ENCODE assay signal across 8 mouse cellular contexts in the genomic region with DNA sequence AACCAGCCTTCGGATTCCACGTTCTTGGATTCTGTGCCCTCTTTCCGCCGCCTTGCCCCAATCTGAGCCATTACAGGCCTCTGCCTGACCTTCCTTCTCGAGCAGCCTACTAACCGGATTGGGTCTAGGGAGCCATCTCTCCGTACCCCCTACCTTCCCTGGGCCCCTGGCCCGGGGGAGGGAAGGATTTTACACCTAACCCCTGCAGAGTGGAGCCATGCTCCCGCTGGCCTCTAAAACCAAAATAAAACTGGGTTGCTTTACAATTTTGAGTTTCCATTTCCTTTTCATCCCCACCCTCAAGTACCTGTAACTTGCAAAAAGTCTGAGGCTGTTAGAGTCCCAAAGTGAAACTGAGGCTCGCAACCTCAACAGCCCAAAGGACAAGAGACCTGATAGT. TPM values are rescaled to one million over a fixed set of nuclear protein-coding genes. Genes with fewer than 3 reads are reported as not detected.
DNase-seq lines count a peak whose midpoint lies in the region; ATAC-seq and TF ChIP-seq lines count a peak whose summit lies in the region.

No protein-coding gene starts in this region.

- no peak for DNase-seq in layer of hippocampus, adult 2 months (ENCODE audit: low spot score in 2 of 2)
- DNase-seq in layer of hippocampus, adult 11-12 months (ENCODE audit: low spot score): no peak
- no peak for DNase-seq in embryonic facial prominence, embryonic 14.5 days (ENCODE audit: low spot score)
- no peak for DNase-seq in right cerebral cortex, postnatal 36 days (ENCODE audit: low spot score in 2 of 2)
- DNase-seq in left cerebral cortex, adult 18-20 months (ENCODE audit: low spot score in 2 of 2): no peak

- peak overlapping the region; percentile 100 for H3K4me2 ChIP-seq in embryonic facial prominence, embryonic 14.5 days (ENCODE audit: low read depth, low read length)
- peak overlapping the region; percentile 100 for H3K4me2 ChIP-seq in intestine, embryonic 15.5 days (replicated peaks)
- peak overlapping the region; percentile 100 for H3K4me2 ChIP-seq in neural tube, embryonic 12.5 days (replicated peaks)

- no peaks in the 10 kb centered on the region for H3K9me3 ChIP-seq in embryonic facial prominence, embryonic 14.5 days (ENCODE audit: control insufficient read depth, low read length)
- H3K9me3 ChIP-seq in intestine, embryonic 15.5 days: no peaks in the 10 kb centered on the region
- H3K9me3 ChIP-seq in neural tube, embryonic 12.5 days: no peaks in the 10 kb centered on the region

- no peaks in the 10 kb centered on the region for H3K36me3 ChIP-seq in embryonic facial prominence, embryonic 14.5 days (ENCODE audit: control insufficient read depth, insufficient read depth, low read length)
- H3K36me3 ChIP-seq in intestine, embryonic 15.5 days: no peaks in the 10 kb centered on the region
- H3K36me3 ChIP-seq in neural tube, embryonic 12.5 days: no peaks in the 10 kb centered on the region

- H3K9ac ChIP-seq in embryonic facial prominence, embryonic 14.5 days (ENCODE audit: low read depth, low read length): peak overlapping the region; percentile 66; the same call in 1 of the 2 replicates
- peak overlapping the region; percentile 56 for H3K9ac ChIP-seq in intestine, embryonic 15.5 days
- peak overlapping the region; percentile 57; the same call in 1 of the 2 replicates for H3K9ac ChIP-seq in neural tube, embryonic 12.5 days

- H3K27me3 ChIP-seq in embryonic facial prominence, embryonic 14.5 days (replicated peaks; ENCODE audit: control insufficient read depth, insufficient read depth, low read length): peaks cover 30% of the 10 kb centered on the region
- peaks cover 8% of the 10 kb centered on the region; the same call in 1 of the 2 replicates for H3K27me3 ChIP-seq in intestine, embryonic 15.5 days (replicated peaks)
- peaks cover 43% of the 10 kb centered on the region for H3K27me3 ChIP-seq in neural tube, embryonic 12.5 days (replicated peaks)

- no peak for ATAC-seq in embryonic facial prominence, embryonic 14.5 days (ENCODE audit: low read depth)
- no peak for ATAC-seq in intestine, embryonic 15.5 days
- ATAC-seq in neural tube, embryonic 12.5 days (ENCODE audit: low FRiP score, low read depth): no peak
- no peak for ATAC-seq in activated CD4-positive, CD25-positive, alpha-beta regulatory T cell, adult 4 months

- TF ChIP-seq CTCF in layer of hippocampus, adult 2 months (conservative IDR thresholded peaks at IDR 0.05): no peak

- H3K4me3 ChIP-seq in layer of hippocampus, adult 2 months: peak overlapping the region; percentile 72; the same call in 1 of the 2 replicates
- H3K4me3 ChIP-seq in embryonic facial prominence, embryonic 14.5 days (ENCODE audit: low read depth, low read length): peak overlapping the region; percentile 55
- H3K4me3 ChIP-seq in intestine, embryonic 15.5 days (replicated peaks): peak overlapping the region; percentile 59
- H3K4me3 ChIP-seq in neural tube, embryonic 12.5 days: peak overlapping the region; percentile 52

- 0 out of 2 replicates have a peak overlapping the region, but pooled peaks have one; percentile 47 for H3K27ac ChIP-seq in layer of hippocampus, adult 2 months
- H3K27ac ChIP-seq in embryonic facial prominence, embryonic 14.5 days (replicated peaks; ENCODE audit: low read depth, low read length): no peak overlapping the region
- no peak overlapping the region for H3K27ac ChIP-seq in intestine, embryonic 15.5 days
- H3K27ac ChIP-seq in neural tube, embryonic 12.5 days: no peak overlapping the region

- H3K4me1 ChIP-seq in embryonic facial prominence, embryonic 14.5 days (ENCODE audit: control insufficient read depth, insufficient read depth, low read length): no peaks in the 10 kb centered on the region
- peaks cover 11% of the 10 kb centered on the region for H3K4me1 ChIP-seq in intestine, embryonic 15.5 days (replicated peaks)
- peaks cover 24% of the 10 kb centered on the region for H3K4me1 ChIP-seq in neural tube, embryonic 12.5 days

- WGBS in embryonic facial prominence, embryonic 14.5 days: 18% methylated on average over 10 of the region's 10 CpGs
- 24% methylated on average over 10 of the region's 10 CpGs for WGBS in intestine, embryonic 15.5 days
- 10% methylated on average over 10 of the region's 10 CpGs for WGBS in neural tube, embryonic 12.5 days

RNA-seq across cellular contexts. Expression of gene Cited4, which starts 1.2 kb away (rescaled TPM):
- total RNA-seq in layer of hippocampus, adult 2 months (2021): 1 to 10 TPM; 2.0 TPM
- 3.4 and 4.7 TPM in 2 replicates for polyA plus RNA-seq in embryonic facial prominence, embryonic 14.5 days (2014; fragmentation: Nextera tagmentation; extraction: Ambion mirVana)
- polyA plus RNA-seq in intestine, embryonic 15.5 days (2015; fragmentation: Nextera tagmentation; extraction: Ambion mirVana): 2.4 and 2.8 TPM in 2 replicates
- polyA plus RNA-seq in neural tube, embryonic 12.5 days (2016; fragmentation: Nextera tagmentation; extraction: Ambion mirVana): 3.7 and 4.3 TPM in 2 replicates
- under 1 TPM in 1 of 2 experiments, not detected in 1; 0.62 TPM for polyA plus RNA-seq in activated CD4-positive, CD25-positive, alpha-beta regulatory T cell, adult 4 months (2017; shearing (Covaris generic))
- total RNA-seq in left cerebral cortex, adult 18-20 months (2021): 10 to 100 TPM; 13.1 to 16.5 TPM
